Mouse (Mus musculus) stomach, postnatal 0 days (tissue): ENCODE data around the gene Dgcr2. TPM values are rescaled to one million over a fixed set of nuclear protein-coding genes. Genes with fewer than 3 reads are reported as not detected.

Source experiments
- ATAC-seq: fragments of 200-750 bp; cut with Nextera tagmentation; 2 replicates; pipeline ENCODE4 v1.8.0; 2017; ENCODE audit not compliant: low FRiP score, low TSS enrichment
- DNase-seq: peaks from one replicate; pipeline ENCODE4 v3.0.0-alpha.2; 2016; ENCODE audit warnings: low spot score
- H3K27ac ChIP-seq: fragments of 300-500 bp; sonication (generic); replicated peaks from 2 replicates; pipeline ENCODE4 v1.5.1; 2014; ENCODE audit warnings: mild to moderate bottlenecking, control low read depth
- H3K27me3 ChIP-seq: fragments of 300-500 bp; sonication (generic); 2 replicates; pipeline ENCODE4 v1.6.1; 2014; ENCODE audit warnings: low read length; ENCODE audit not compliant: control insufficient read depth, insufficient read depth
- H3K36me3 ChIP-seq: fragments of 300-500 bp; sonication (generic); 2 replicates; pipeline ENCODE4 v1.6.1; 2014; ENCODE audit warnings: low read length, mixed read lengths; ENCODE audit not compliant: control insufficient read depth, insufficient read depth
- H3K4me1 ChIP-seq: fragments of 300-500 bp; sonication (generic); replicated peaks from 2 replicates; pipeline ENCODE4 v1.6.1; 2014; ENCODE audit warnings: antibody characterized with exemption; ENCODE audit not compliant: control insufficient read depth, insufficient read depth
- H3K4me2 ChIP-seq: fragments of 300-500 bp; sonication (generic); replicated peaks from 2 replicates; pipeline ENCODE4 v1.6.1; 2014; ENCODE audit warnings: low read depth, mild to moderate bottlenecking, control low read depth, moderate library complexity
- H3K4me3 ChIP-seq: fragments of 300-500 bp; sonication (generic); 2 replicates; pipeline ENCODE4 v1.5.1; 2014; ENCODE audit warnings: low read depth, low read length, control low read depth
- H3K9ac ChIP-seq: fragments of 300-500 bp; sonication (generic); 2 replicates; pipeline ENCODE4 v1.6.1; 2014; ENCODE audit warnings: mild to moderate bottlenecking, low read length, control low read depth, mixed read lengths
- H3K9me3 ChIP-seq: fragments of 300-500 bp; sonication (generic); 2 replicates; pipeline ENCODE4 v1.6.1; 2016; ENCODE audit warnings: low read length; ENCODE audit not compliant: control insufficient read depth
- CTCF ChIP-seq: IDR thresholded peaks from 2 replicates; pipeline ENCODE4 v1.5.1; 2016; ENCODE audit warnings: antibody characterized with exemption, low read depth, mild to moderate bottlenecking, moderate library complexity
- EP300 ChIP-seq: optimal IDR thresholded peaks from 2 replicates; pipeline ENCODE3; 2016; ENCODE audit warnings: antibody characterized with exemption
- WGBS: fragments of 180-500 bp; shearing (Covaris S2); extraction: QIAGEN DNeasy Blood & Tissue Kit; methylation state at CpG from one replicate; pipeline ENCODE4 v1.1.7; 2014; 5-methylcytosine and 5-hydroxymethylcytosine counted together
- polyA plus RNA-seq: library from polyadenylated mRNA; unstranded; fragments of >200 nt; fragmentation: Nextera tagmentation; extraction: Ambion mirVana; gene quantifications from 2 replicates; pipeline ENCODE4 v1.2.1, GENCODE M21; 2015

Dgcr2 gene
- polyA plus RNA-seq, 1 experiment from 2014 or later = 38.8 TPM

- ATAC-seq = peak; percentile 59; the same call in 1 of the 2 replicates
- Histone ChIP-seq H3K27ac (peak overlapping the region; percentile 94), H3K4me2 (peak overlapping the region; percentile 69), H3K9me3 (no peaks in the 10 kb centered on the region), H3K27me3 (peaks cover 3% of the 10 kb centered on the region; the same call in 1 of the 2 replicates), H3K4me1 (peaks cover 7% of the 10 kb centered on the region; the same call in 1 of the 2 replicates), H3K4me3 (peak overlapping the region; percentile 70), H3K9ac (peak overlapping the region; percentile 83), H3K36me3 (no peaks in the 10 kb centered on the region; the same call in 1 of the 2 replicates)
- 9% methylated on average over 18 of the region's 45 CpGs for WGBS
- DNase-seq = peak; percentile 72
- no peak for TF ChIP-seq CTCF
These were observed 99.8 kb downstream of the Dgcr2 start for GRCm38 (mm10) chr16:17798321-17799180.

- Histone ChIP-seq H3K27me3 (peaks cover 3% of the 10 kb centered on the region; the same call in 1 of the 2 replicates), H3K4me3 (peak overlapping the region; percentile 70), H3K4me1 (peaks cover 7% of the 10 kb centered on the region; the same call in 1 of the 2 replicates), H3K4me2 (peak overlapping the region; percentile 69), H3K9ac (peak overlapping the region; percentile 83), H3K27ac (peak overlapping the region; percentile 94), H3K36me3 (no peaks in the 10 kb centered on the region; the same call in 1 of the 2 replicates), H3K9me3 (no peaks in the 10 kb centered on the region)
- ATAC-seq = 0 out of 2 replicates have a peak, but pooled peaks have one; percentile 0
- TF ChIP-seq CTCF (no peak), EP300 (no peak)
- no peak for DNase-seq
- 5% methylated on average over 29 of the region's 29 CpGs for WGBS
These were observed 100.5 kb downstream of the Dgcr2 start for GRCm38 (mm10) chr16:17797812-17798311.

GRCm38 (mm10) chr16:17796971-17797811 is 101.2 kb downstream of the Dgcr2 start, which contains the start of gene Scarf2:
Gene Scarf2, plus strand, starts transcription at chr16:17797282.
- Histone ChIP-seq H3K4me1 (peaks cover 2% of the 10 kb centered on the region; the same call in 1 of the 2 replicates), H3K4me2 (peak within 1 kb of the TSS; percentile 69), H3K4me3 (peak within 1 kb of the TSS; percentile 70), H3K9ac (peak within 1 kb of the TSS; percentile 83), H3K36me3 (no peaks in the 10 kb centered on the region; the same call in 1 of the 2 replicates), H3K27ac (peak within 1 kb of the TSS; percentile 94), H3K27me3 (peaks cover 3% of the 10 kb centered on the region; the same call in 1 of the 2 replicates), H3K9me3 (no peaks in the 10 kb centered on the region)
- no peak for TF ChIP-seq CTCF
- no peak for TF ChIP-seq EP300
- DNase-seq (peak; percentile 74), ATAC-seq (peak; percentile 53; the same call in 1 of the 2 replicates)
- 2% methylated on average over 62 of the region's 81 CpGs for WGBS

- H3K27me3 ChIP-seq = peaks cover 3% of the 10 kb centered on the region; the same call in 1 of the 2 replicates
- peaks cover 2% of the 10 kb centered on the region; the same call in 1 of the 2 replicates for H3K4me1 ChIP-seq
- ATAC-seq (no peak), DNase-seq (no peak)
- H3K4me3 ChIP-seq = peak overlapping the region; percentile 70
- no peaks in the 10 kb centered on the region; the same call in 1 of the 2 replicates for H3K36me3 ChIP-seq
- H3K9me3 ChIP-seq = no peaks in the 10 kb centered on the region
- TF ChIP-seq EP300 = no peak
- no peak for TF ChIP-seq CTCF
- H3K4me2 ChIP-seq = peak overlapping the region; percentile 69
- peak overlapping the region; percentile 83; the same call in 1 of the 2 replicates for H3K9ac ChIP-seq
- peak overlapping the region; percentile 94 for H3K27ac ChIP-seq
These were observed 101.8 kb downstream of the Dgcr2 start for GRCm38 (mm10) chr16:17796519-17796918.

- no peaks in the 10 kb centered on the region for H3K9me3 ChIP-seq
- ATAC-seq (peak; percentile 70), DNase-seq (peak; percentile 71)
- no peak overlapping the region for H3K4me3 ChIP-seq
- H3K4me2 ChIP-seq = no peak overlapping the region
- H3K27ac ChIP-seq = peak overlapping the region; percentile 49; the same call in 1 of the 2 replicates
- 67% methylated on average over 5 of the region's 5 CpGs for WGBS
- peaks cover 2% of the 10 kb centered on the region; the same call in 1 of the 2 replicates for H3K4me1 ChIP-seq
- H3K36me3 ChIP-seq = no peaks in the 10 kb centered on the region; the same call in 1 of the 2 replicates
- H3K9ac ChIP-seq = no peak overlapping the region; the same call in 1 of the 2 replicates
- H3K27me3 ChIP-seq = peaks cover 3% of the 10 kb centered on the region; the same call in 1 of the 2 replicates
- TF ChIP-seq CTCF (peak; percentile 53), EP300 (no peak)
These were observed 102.7 kb downstream of the Dgcr2 start for GRCm38 (mm10) chr16:17795643-17796042.
